Mouse (Mus musculus) lung, postnatal 10 days (tissue): ENCODE measurements around the gene Ric3.
"Not testable (repeated sequence)": the region's sequence is repeated elsewhere in the genome, so short reads cannot be mapped to it uniquely, and the experiment has no call there.

Source experiments
- DNase-seq: peaks from one replicate; pipeline ENCODE4 v3.0.0; 2021

Gene Ric3

GRCm38 (mm10) chr7:109083113-109083812, at the start of gene Ric3:
Ric3 (minus strand) TSS chr7:109083331.
- DNase-seq: no peak

GRCm38 (mm10) chr7:109131565-109131964, 48.4 kb upstream of the Ric3 start:
- DNase-seq: no peak

- no peak for DNase-seq
Measured at GRCm38 (mm10) chr7:109129946-109130686, 47.0 kb upstream of the Ric3 start.

GRCm38 (mm10) chr7:109129442-109129841, 46.3 kb upstream of the Ric3 start:
- DNase-seq: peak; percentile 33

GRCm38 (mm10) chr7:109115929-109116328, 32.8 kb upstream of the Ric3 start:
- DNase-seq: no peak

- DNase-seq: not testable (repeated sequence)
Measured at GRCm38 (mm10) chr7:109115488-109115887, 32.4 kb upstream of the Ric3 start.

- no peak for DNase-seq
Measured at GRCm38 (mm10) chr7:109114950-109115349, 31.8 kb upstream of the Ric3 start.

GRCm38 (mm10) chr7:109111000-109111399, 27.9 kb upstream of the Ric3 start:
- no peak for DNase-seq

- DNase-seq: no peak
Measured at GRCm38 (mm10) chr7:109104894-109105293, 21.8 kb upstream of the Ric3 start.

GRCm38 (mm10) chr7:109101167-109101566, 18.0 kb upstream of the Ric3 start:
- DNase-seq: no peak

GRCm38 (mm10) chr7:109098145-109099018, 15.3 kb upstream of the Ric3 start:
- peak; percentile 24 for DNase-seq

- no peak for DNase-seq
Measured at GRCm38 (mm10) chr7:109097203-109097602, 14.1 kb upstream of the Ric3 start.

- DNase-seq: no peak
Measured at GRCm38 (mm10) chr7:109096618-109097017, 13.5 kb upstream of the Ric3 start.

GRCm38 (mm10) chr7:109094294-109094693, 11.2 kb upstream of the Ric3 start:
- no peak for DNase-seq

- not testable (repeated sequence) for DNase-seq
Measured at GRCm38 (mm10) chr7:109091316-109091715, 8.2 kb upstream of the Ric3 start.

GRCm38 (mm10) chr7:109086946-109087345, 3.8 kb upstream of the Ric3 start:
- no peak for DNase-seq

- DNase-seq: no peak
Measured at GRCm38 (mm10) chr7:109083813-109084184, 668 bp upstream of the Ric3 start.

GRCm38 (mm10) chr7:109082269-109083112, 640 bp downstream of the Ric3 start:
- DNase-seq: peak; percentile 38

- no peak for DNase-seq
Measured at GRCm38 (mm10) chr7:109072326-109072725, 10.8 kb downstream of the Ric3 start.

GRCm38 (mm10) chr7:109069641-109070040, 13.5 kb downstream of the Ric3 start:
- no peak for DNase-seq

GRCm38 (mm10) chr7:109059536-109059935, 23.6 kb downstream of the Ric3 start:
- no peak for DNase-seq

GRCm38 (mm10) chr7:109050831-109051230, 32.3 kb downstream of the Ric3 start:
- DNase-seq: no peak
